Mouse (Mus musculus) mammary gland, adult 2 months (tissue): ENCODE data around the gene Majin. TPM values are rescaled to one million over a fixed set of nuclear protein-coding genes. Genes with fewer than 3 reads are reported as not detected.

ENCODE experiments used
- polyA plus RNA-seq: library from polyadenylated mRNA; depleted of rRNA; stranded (reverse); fragments of >200 nt; gene quantifications from 2 replicates; pipeline ENCODE4 v1.2.3, GENCODE M21; 2012; ENCODE audit warnings: low replicate concordance; rRNA removed

The Majin gene
- 0.11 TPM in 1 of 2 replicates, not detected in the other for polyA plus RNA-seq

DNA sequence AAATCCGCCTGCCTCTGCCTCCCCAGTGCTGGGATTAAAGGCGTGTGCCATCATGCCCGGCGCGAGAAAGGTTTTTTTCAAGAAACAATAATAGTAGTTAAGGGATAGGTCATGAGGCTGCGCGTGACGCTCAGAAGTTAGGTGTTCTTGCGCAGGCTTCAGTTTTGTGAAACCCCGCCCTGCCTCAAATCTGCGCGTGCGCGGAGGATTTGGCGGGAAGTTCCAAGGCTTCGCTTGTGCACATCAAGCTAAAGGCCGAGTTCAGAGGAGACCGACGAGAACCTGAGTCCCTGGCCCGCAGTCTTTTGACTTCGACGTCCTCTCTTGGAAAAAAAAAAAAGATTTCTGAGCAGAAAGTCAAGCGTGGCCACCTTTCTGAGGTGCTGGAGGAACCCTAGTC is at the start of gene Majin:
Gene Majin, plus strand, starts transcription at position 258 of the 400 bp plus-strand sequence.

DNA sequence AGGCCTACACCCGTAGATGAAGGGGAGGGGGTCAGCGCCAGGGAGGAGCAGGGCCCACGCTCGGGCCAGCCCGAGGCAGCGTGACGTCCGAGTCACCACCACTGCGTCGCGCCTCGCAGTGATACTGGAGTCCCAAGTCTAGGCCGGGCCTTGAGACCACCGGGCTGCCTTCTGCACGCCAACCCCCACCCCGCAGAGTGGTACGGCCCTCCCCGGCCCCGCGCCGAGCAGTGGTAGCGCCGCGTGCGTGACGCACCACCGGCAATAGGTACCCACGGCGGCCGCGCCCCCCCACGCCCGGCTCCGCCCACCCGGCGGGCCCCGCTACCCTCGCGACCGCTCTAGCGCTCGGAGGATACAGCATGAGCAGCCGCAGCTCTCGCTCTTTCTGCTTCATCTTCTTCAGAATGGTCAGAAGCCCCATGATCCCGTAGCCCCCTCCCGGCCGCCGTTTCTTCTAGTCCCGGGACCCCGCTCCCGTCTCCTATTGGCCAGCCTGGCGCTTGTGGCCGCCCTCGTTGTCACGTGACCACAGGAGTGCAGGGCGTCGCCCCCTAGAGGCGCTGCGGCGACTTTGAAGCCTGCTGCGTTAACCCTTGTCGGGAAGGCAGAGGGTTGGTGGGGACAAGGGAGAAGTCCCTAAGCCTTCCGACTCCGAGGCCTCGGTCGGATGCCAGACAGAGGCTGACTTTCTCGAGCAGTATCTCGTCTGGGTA is 43.4 kb upstream of the Majin start, which contains the start of gene Batf2:
Gene Batf2, plus strand, starts transcription at position 306 of the 716 bp plus-strand sequence.

DNA sequence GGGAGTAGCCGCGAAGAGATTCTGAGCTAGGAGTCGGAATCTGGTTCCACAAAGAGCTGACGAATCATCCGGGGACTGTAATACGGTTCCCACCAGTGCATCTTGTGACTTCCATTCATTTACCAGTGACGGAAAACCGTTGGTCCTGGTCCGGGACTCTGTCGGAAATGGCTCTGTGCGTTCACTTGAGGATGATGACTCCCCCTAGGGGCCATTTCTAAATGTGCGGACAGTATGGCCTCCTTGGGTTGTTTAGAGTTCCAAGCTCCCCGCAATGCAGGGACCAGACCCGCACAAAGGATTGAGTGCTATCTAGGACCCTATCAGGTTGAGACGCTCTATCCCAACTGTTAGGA is 42.8 kb upstream of the Majin start, which contains the start of gene Arl2:
Gene Arl2, minus strand, starts transcription at position 155 of the 356 bp plus-strand sequence.

DNA sequence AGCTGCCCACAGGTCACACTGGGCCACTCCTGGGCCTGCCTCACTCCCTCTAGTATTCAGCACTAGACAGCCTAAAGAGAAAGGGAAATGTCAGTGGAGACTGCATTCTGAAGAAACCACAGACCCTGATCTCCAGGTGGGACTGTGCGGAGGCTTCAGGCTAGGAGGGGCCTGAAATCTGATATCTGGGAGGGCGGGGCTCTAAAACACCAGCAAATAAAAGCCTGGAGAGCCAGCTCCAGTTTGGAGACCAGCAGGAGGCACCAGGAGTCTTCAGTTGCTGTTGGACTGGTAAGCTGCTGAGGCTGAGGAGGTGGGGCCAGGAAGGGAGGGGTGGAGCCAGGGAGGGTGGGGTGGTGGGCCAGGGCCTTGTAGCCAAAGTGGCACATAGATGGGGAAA is 41.9 kb downstream of the Majin start, which contains the start of gene Gpha2:
Gene Gpha2, plus strand, starts transcription at position 246 of the 400 bp plus-strand sequence.

DNA sequence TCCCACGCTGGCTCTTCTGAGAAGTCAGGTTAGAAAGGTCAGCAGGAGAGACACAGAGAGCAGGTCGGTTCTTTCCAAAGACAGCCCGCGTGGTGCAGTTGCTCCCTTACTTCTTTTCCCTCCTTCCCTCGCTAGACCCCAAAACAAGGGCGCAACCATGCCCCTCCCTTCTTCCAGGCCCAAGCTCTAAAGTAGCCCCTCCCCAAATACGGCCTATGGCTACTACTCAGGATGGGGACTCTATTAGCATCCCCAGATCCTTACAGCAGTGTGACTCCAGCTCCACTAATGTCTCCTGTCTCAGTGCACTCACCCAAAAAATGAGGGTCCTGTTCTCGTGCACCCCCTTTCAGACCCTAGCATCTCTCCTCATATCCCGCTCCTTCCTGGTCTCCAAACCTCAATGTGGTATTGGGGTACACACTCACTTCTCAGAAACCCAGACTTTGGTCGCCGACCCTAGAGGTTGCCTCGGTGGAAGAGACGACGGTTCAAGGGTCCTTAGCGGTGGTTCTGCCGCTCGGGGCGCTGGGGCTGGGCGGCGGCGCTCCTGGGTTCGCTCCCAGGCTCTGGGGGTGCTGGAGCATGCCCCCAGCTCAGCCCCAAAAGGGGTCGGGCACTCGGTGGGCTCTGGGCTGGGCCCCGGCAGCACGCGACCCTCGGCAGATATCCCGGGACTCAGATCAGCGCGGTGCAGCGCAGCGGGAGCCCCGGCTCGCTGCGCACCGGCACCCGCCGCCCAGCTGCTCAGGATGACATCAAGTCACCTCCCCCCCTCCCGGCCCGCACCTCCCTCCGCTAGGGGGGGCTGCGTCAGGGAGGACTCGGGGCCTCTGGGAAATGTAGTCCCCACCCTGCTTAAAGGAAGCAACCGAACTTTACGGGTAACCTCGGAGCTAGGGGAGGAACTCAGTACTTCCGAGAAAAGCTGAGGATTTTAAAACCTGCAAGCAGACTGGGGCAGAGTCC is 51.2 kb downstream of the Majin start, which contains the start of gene Ppp2r5b:
Gene Ppp2r5b, minus strand, starts transcription at position 789 of the 969 bp plus-strand sequence.

DNA sequence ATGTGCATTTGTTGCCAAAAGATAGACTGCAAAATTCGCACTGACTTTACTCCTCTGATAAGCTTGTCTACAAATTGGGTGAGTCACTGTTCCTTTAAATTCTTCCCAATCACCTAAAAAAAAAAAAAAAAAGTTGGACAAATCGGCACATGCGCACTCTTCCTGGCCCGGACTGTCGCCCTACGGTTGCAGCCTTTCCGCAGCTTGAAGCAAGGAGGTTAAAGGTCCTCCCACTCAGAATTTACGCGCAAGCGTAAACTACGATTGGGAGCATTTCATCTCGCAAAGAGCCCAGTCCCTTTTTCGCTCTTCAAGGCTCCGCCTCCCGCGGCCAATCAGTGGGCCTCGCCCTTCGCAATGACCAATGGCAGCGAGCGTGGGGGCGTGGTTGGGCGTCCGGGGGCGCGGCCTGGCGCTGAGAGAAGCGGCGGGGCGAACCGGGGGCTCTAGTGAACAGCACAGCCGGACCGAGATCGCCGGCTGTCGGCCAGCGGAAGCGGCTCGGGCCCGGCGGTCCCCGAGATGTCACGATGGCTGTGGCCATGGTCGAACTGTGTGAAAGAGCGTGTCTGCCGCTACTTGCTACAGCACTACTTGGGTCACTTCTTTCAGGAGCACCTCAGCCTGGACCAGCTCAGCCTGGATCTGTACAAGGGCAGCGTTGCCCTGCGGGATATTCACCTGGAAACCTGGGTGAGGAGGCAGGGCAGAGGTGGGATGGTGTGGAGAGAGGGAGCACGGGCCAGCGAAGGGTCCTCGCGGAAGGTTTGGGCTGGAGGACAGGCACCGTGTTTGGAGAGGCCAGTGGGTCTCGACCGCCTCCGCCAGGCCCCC is 57.3 kb downstream of the Majin start, which contains the start of gene Atg2a:
Gene Atg2a, plus strand, starts transcription at position 395 of the 834 bp plus-strand sequence.

Other genes with a start within 250 kb of the Majin start
- gene Pola2, start 220.2 kb upstream of the Majin start, polyA plus RNA-seq = 40.1 and 53.8 TPM in 2 replicates
- gene Slc22a20, start 198.2 kb upstream of the Majin start, polyA plus RNA-seq = not detected in 2 replicates
- gene Capn1, start 168.5 kb upstream of the Majin start, polyA plus RNA-seq = 64.2 and 65.9 TPM in 2 replicates
- 54.9 and 85.1 TPM in 2 replicates for gene Syvn1, start 137.8 kb upstream of the Majin start, polyA plus RNA-seq
- 14.1 and 24.4 TPM in 2 replicates for gene Mrpl49, start 126.6 kb upstream of the Majin start, polyA plus RNA-seq
- 1,145 and 2,495 TPM in 2 replicates for gene Fau, start 126.5 kb upstream of the Majin start, polyA plus RNA-seq
- gene Znhit2, start 123.2 kb upstream of the Majin start, polyA plus RNA-seq = 40.9 and 104 TPM in 2 replicates
- 37.7 and 55.5 TPM in 2 replicates for gene Tm7sf2, start 116.0 kb upstream of the Majin start, polyA plus RNA-seq
- 71.5 and 79.3 TPM in 2 replicates for gene Vps51, start 107.2 kb upstream of the Majin start, polyA plus RNA-seq
- gene Tmem262, start 104.4 kb upstream of the Majin start, polyA plus RNA-seq = 0.68 TPM in 1 of 2 replicates, not detected in the other
- 0.51 TPM in 1 of 2 replicates, not detected in the other for gene Gm28374, start 102.1 kb upstream of the Majin start, polyA plus RNA-seq
- 101 and 107 TPM in 2 replicates for gene Zfpl1, start 99.4 kb upstream of the Majin start, polyA plus RNA-seq
- gene Cdca5, start 99.4 kb upstream of the Majin start, polyA plus RNA-seq = 0.92 and 0.93 TPM in 2 replicates
- gene AC131692.1, start 90.0 kb upstream of the Majin start, polyA plus RNA-seq = not detected in 2 replicates
- gene Naaladl1, start 78.6 kb upstream of the Majin start, polyA plus RNA-seq = 0.19 and 0.37 TPM in 2 replicates
- 22.6 and 60.4 TPM in 2 replicates for gene Sac3d1, start 65.7 kb upstream of the Majin start, polyA plus RNA-seq
- 37.7 and 57.2 TPM in 2 replicates for gene Snx15, start 56.1 kb upstream of the Majin start, polyA plus RNA-seq
- gene Batf2, start 43.4 kb upstream of the Majin start, polyA plus RNA-seq = 7.9 and 11.2 TPM in 2 replicates
- gene Arl2, start 42.8 kb upstream of the Majin start, polyA plus RNA-seq = 175 and 200 TPM in 2 replicates
- gene Gpha2, start 42.0 kb downstream of the Majin start, polyA plus RNA-seq = 0.78 and 1.8 TPM in 2 replicates
- gene Ppp2r5b, start 51.5 kb downstream of the Majin start, polyA plus RNA-seq = 76.3 and 129 TPM in 2 replicates
- 50.4 and 85.0 TPM in 2 replicates for gene Atg2a, start 57.3 kb downstream of the Majin start, polyA plus RNA-seq
- gene Ehd1, start 92.3 kb downstream of the Majin start, polyA plus RNA-seq = 203 and 545 TPM in 2 replicates
- 10.9 and 19.0 TPM in 2 replicates for gene Cdc42bpg, start 122.1 kb downstream of the Majin start, polyA plus RNA-seq
- 43.7 and 71.6 TPM in 2 replicates for gene Men1, start 150.6 kb downstream of the Majin start, polyA plus RNA-seq
- 179 and 444 TPM in 2 replicates for gene Map4k2, start 156.7 kb downstream of the Majin start, polyA plus RNA-seq
- gene Sf1, start 179.3 kb downstream of the Majin start, polyA plus RNA-seq = 102 and 381 TPM in 2 replicates
- gene Pygm, start 200.0 kb downstream of the Majin start, polyA plus RNA-seq = 4.9 and 1,127 TPM in 2 replicates
- 172 and 331 TPM in 2 replicates for gene Rasgrp2, start 215.0 kb downstream of the Majin start, polyA plus RNA-seq
- 1.6 and 3.3 TPM in 2 replicates for gene Nrxn2, start 234.3 kb downstream of the Majin start, polyA plus RNA-seq